Mouse (Mus musculus) ES-E14 (cell line): ENCODE data around the gene Prr15l. TPM values are rescaled to one million over a fixed set of nuclear protein-coding genes. Genes with fewer than 3 reads are reported as not detected.
A peak's percentile ranks its signal among the peaks of the same experiment; 100 is the strongest.

Experiments
- DNase-seq: peaks from one replicate; pipeline ENCODE4 v3.0.0-alpha.2; 2013; ENCODE audit warnings: low read depth, low spot score
- H3K27ac ChIP-seq: 2 replicates; pipeline ENCODE4 v1.5.1; 2012; ENCODE audit warnings: low read depth, mild to moderate bottlenecking, low read length, moderate library complexity, mixed read lengths; ENCODE audit not compliant: poor library complexity, insufficient read depth, severe bottlenecking
- H3K36me3 ChIP-seq: 2 replicates; pipeline ENCODE4 v1.6.1; 2012; ENCODE audit warnings: mild to moderate bottlenecking, low read length, moderate library complexity, mixed read lengths; ENCODE audit not compliant: control insufficient read depth, poor library complexity, insufficient read depth, severe bottlenecking
- H3K4me1 ChIP-seq, 2 experiments: fragments of 150-350 bp in 1 of 2; sonication (generic) in 1 of 2; 2 replicates each; pipeline ENCODE4 v1.6.1; 2012; ENCODE audit warnings: low read length in 2 of 2, mild to moderate bottlenecking in 1 of 2, mixed read lengths in 1 of 2; ENCODE audit not compliant: control insufficient read depth in 2 of 2, insufficient read depth in 2 of 2, poor library complexity in 1 of 2
- H3K4me3 ChIP-seq, 2 experiments: fragments of 150-350 bp in 1 of 2; sonication (generic) in 1 of 2; 2 replicates each; pipeline ENCODE4 v1.5.1; 2012; ENCODE audit warnings: low read length in 2 of 2, low read depth in 1 of 2, mild to moderate bottlenecking in 1 of 2, mixed read lengths in 1 of 2; ENCODE audit not compliant: insufficient read depth in 1 of 2, poor library complexity in 1 of 2, severe bottlenecking in 1 of 2
- H3K9ac ChIP-seq: 2 replicates; pipeline ENCODE4 v1.6.1; 2012; ENCODE audit warnings: low read depth, mild to moderate bottlenecking, low read length, mixed read lengths; ENCODE audit not compliant: poor library complexity, insufficient read depth, severe bottlenecking
- H3K9me3 ChIP-seq: fragments of 150-350 bp; sonication (generic); 2 replicates; pipeline ENCODE4 v1.6.1; 2012; ENCODE audit warnings: low read depth, mild to moderate bottlenecking, low read length; ENCODE audit not compliant: control insufficient read depth, insufficient read depth
- CHD2 ChIP-seq: IDR thresholded peaks from 2 replicates; pipeline ENCODE4 v1.6.1; 2014; ENCODE audit warnings: mild to moderate bottlenecking, low read depth, low read length, inconsistent platforms
- HCFC1 ChIP-seq: IDR thresholded peaks from 2 replicates; pipeline ENCODE4 v1.6.1; 2012; ENCODE audit warnings: low read length, inconsistent platforms, borderline replicate concordance; ENCODE audit not compliant: insufficient read depth
- MAFK ChIP-seq: IDR thresholded peaks from 2 replicates; pipeline ENCODE4 v1.6.1; 2014; ENCODE audit warnings: mild to moderate bottlenecking, low read depth, low read length, inconsistent platforms; ENCODE audit not compliant: insufficient read depth
- ZC3H11A ChIP-seq: IDR thresholded peaks from 2 replicates; pipeline ENCODE4 v1.6.1; 2012; ENCODE audit warnings: low read depth, mild to moderate bottlenecking, inconsistent platforms, low read length, borderline replicate concordance
- ZNF384 ChIP-seq: IDR thresholded peaks from 2 replicates; pipeline ENCODE4 v1.6.1; 2012; ENCODE audit warnings: low read depth, low read length, inconsistent platforms
- in situ Hi-C, 2 experiments: fragments of 600-800 bp; cut with MboI; formaldehyde crosslinking; loops; one replicate each; pipeline ENCODE4 v1.15.1; 2025; ENCODE audit warnings: low sequenced_read_pairs in 2 of 2, inconsistent platforms in 1 of 2; ENCODE audit not compliant: unreplicated experiment in 2 of 2
- total RNA-seq: library from RNA; depleted of rRNA; stranded (reverse); fragments of 300-350 nt; gene quantifications from 2 replicates; pipeline ENCODE4 v1.2.3, GENCODE M21; 2012

Gene Prr15l
- total RNA-seq, 1 experiment, result 0.67 TPM

DNA sequence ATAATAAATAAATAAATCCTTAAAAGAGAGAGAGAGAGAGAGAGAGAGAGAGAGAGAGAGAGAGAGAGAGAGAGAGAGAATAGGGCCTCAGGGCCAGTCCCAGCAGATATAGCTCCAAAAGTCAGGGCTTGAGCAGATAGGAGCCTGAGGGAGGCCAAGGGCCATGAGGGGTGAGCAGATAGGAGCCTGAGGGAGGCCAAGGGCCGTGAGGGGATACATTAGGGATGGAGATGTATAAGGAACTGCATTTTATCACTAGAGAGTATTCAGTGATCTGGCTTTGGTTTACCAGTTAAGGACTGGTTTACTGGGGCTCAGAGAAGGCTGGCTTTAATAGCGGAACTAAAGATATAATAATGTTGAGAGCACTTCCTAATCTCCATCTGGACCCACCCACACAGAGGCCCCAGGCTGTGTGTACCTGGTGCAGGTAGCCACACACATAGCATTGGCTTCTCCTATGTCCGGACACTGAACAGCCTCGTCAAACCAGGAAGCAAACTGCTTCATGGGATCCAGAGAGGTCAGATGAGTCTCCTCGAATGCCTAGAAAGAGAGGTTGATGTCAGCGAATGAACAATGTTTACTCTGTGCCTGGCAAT, 14.2 kb downstream of the Prr15l start:
- TF ChIP-seq ZNF384, result no peak
- no peak for TF ChIP-seq MAFK
- no peak for TF ChIP-seq HCFC1
- TF ChIP-seq CHD2, result no peak
- TF ChIP-seq ZC3H11A, result no peak
- no peak for DNase-seq
- Histone ChIP-seq H3K4me3 (no peak overlapping the region), H3K4me1 (peaks cover 0 to 4% of the 10 kb centered on the region in 2 experiments; a peak in 1 of 4 replicates), H3K36me3 (no peaks in the 10 kb centered on the region), H3K9ac (no peak overlapping the region), H3K27ac (no peak overlapping the region), H3K9me3 (no peaks in the 10 kb centered on the region)
- in situ Hi-C loops, result no loop called here

- Histone ChIP-seq H3K4me1 (peaks cover 0 to 5% of the 10 kb centered on the region in 2 experiments; a peak in 1 of 4 replicates), H3K9me3 (no peaks in the 10 kb centered on the region), H3K9ac (peak within 1 kb of the TSS; percentile 71), H3K4me3 (peak within 1 kb of the TSS; percentile 71 to 95), H3K36me3 (no peaks in the 10 kb centered on the region), H3K27ac (peak within 1 kb of the TSS; percentile 14; the same call in 1 of the 2 replicates)
- no peak for TF ChIP-seq ZC3H11A
- TF ChIP-seq CHD2, result peak; percentile 87
- in situ Hi-C loops, result no loop called here
- peak; percentile 94 for DNase-seq
Measured at GRCm38 (mm10) chr11:96943746-96944304, 15.9 kb downstream of the Prr15l start, which contains the start of gene Pnpo. Gene Pnpo (minus strand): TSS chr11:96943986.

GRCm38 (mm10) chr11:96944844-96945580, 17.1 kb downstream of the Prr15l start:
- in situ Hi-C loops, result no loop called here
- TF ChIP-seq MAFK (no peak), HCFC1 (no peak), CHD2 (no peak), ZC3H11A (no peak), ZNF384 (no peak)
- H3K36me3 ChIP-seq, result no peaks in the 10 kb centered on the region
- no peaks in the 10 kb centered on the region for H3K9me3 ChIP-seq
- no peak overlapping the region for H3K9ac ChIP-seq
- no peak overlapping the region for H3K27ac ChIP-seq
- H3K4me1 ChIP-seq, result peaks cover 0 to 5% of the 10 kb centered on the region in 2 experiments; a peak in 1 of 4 replicates
- no peak overlapping the region; a peak in 1 of 4 replicates for H3K4me3 ChIP-seq
- no peak for DNase-seq

DNA sequence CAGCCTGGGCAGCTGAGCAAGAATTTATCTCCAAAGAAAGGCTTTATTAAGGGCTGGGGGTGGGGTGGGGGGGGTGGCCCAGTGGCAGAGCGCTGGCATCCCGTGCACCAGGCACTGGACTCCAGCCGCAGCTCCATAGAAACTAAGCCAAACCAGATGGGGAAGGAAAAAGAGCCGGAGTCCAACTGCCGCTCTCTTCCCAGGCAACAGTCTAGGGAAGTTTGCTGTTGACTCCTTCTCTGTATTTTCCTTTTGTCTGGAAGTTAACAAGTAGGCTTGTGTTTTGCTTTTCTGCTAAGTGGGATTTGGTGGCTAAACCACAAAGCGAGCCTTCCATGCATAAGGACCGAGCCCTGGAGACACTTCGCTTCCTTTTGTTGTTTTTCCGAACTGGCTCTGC, 18.6 kb downstream of the Prr15l start:
- Histone ChIP-seq H3K4me3 (no peak overlapping the region), H3K9me3 (no peaks in the 10 kb centered on the region), H3K9ac (no peak overlapping the region), H3K36me3 (peaks cover 2% of the 10 kb centered on the region; the same call in 1 of the 2 replicates), H3K27ac (no peak overlapping the region), H3K4me1 (peaks cover 0 to 5% of the 10 kb centered on the region in 2 experiments; a peak in 1 of 4 replicates)
- DNase-seq, result no peak
- TF ChIP-seq HCFC1 (no peak), ZC3H11A (no peak), CHD2 (no peak), ZNF384 (no peak), MAFK (no peak)
- in situ Hi-C loops, result no loop called here
